Mouse (Mus musculus) heart, postnatal 25 days (tissue): ENCODE data around the gene March8. TPM values are rescaled to one million over a fixed set of nuclear protein-coding genes. Genes with fewer than 3 reads are reported as not detected.

Experiments
- DNase-seq: peaks from one replicate; pipeline ENCODE4 v3.0.0; 2022; ENCODE audit warnings: low spot score
- intact Hi-C: fragments of 180-260 bp; cut with DNase I; formaldehyde crosslinking; loops from one replicate; pipeline ENCODE4 v1.15.1; 2025
- total RNA-seq, 2 experiments: library from RNA; stranded (reverse); gene quantifications; 2 replicates each; pipeline ENCODE4 v1.2.3; 2021

March8 gene
- total RNA-seq, 2 experiments from 2014 or later = 38.6 to 41.2 TPM

- intact Hi-C loops = no loop called here
- no peak for DNase-seq
Observed at GRCm38 (mm10) chr6:116440447-116440846, 102.6 kb downstream of the March8 start.

GRCm38 (mm10) chr6:116440849-116441248, 103.0 kb downstream of the March8 start:
- no peak for DNase-seq
- intact Hi-C loops = no loop called here

GRCm38 (mm10) chr6:116455781-116456180, 118.0 kb downstream of the March8 start:
- intact Hi-C loops = no loop called here
- peak; percentile 4 for DNase-seq

- intact Hi-C loops = no loop called here
- DNase-seq = no peak
Observed at GRCm38 (mm10) chr6:116456482-116456881, 118.7 kb downstream of the March8 start.

- intact Hi-C loops = no loop called here
- DNase-seq = no peak
Observed at GRCm38 (mm10) chr6:116458728-116459127, 120.9 kb downstream of the March8 start.

Other genes starting within 250 kb of the March8 start
- 10 to 100 TPM; 26.2 to 33.0 TPM for gene Tmcc1, start 144.5 kb upstream of the March8 start, total RNA-seq
- gene Washc2, start 130.0 kb upstream of the March8 start, total RNA-seq = 10 to 100 TPM; 21.7 to 23.0 TPM
- gene Zfand4, start 73.8 kb upstream of the March8 start, total RNA-seq = 1 to 10 TPM; 3.4 to 5.4 TPM
- 10 to 100 TPM in 1 of 2 experiments, 1 to 10 TPM in 1; 8.7 to 10.3 TPM for gene Alox5, start 123.2 kb downstream of the March8 start, total RNA-seq
- gene Olfr211, start 151.1 kb downstream of the March8 start, total RNA-seq = not detected
- gene Olfr212, start 168.5 kb downstream of the March8 start, total RNA-seq = not detected
- not detected for gene Olfr213, start 200.4 kb downstream of the March8 start, total RNA-seq
- 1 to 10 TPM; 1.4 to 1.7 TPM for gene Gm5580, start 213.1 kb downstream of the March8 start, total RNA-seq
- not detected for gene Olfr214, start 216.2 kb downstream of the March8 start, total RNA-seq
- gene Olfr215, start 246.2 kb downstream of the March8 start, total RNA-seq = not detected